Mouse (Mus musculus): ENCODE results near the gene Isca2. TPM values are rescaled to one million over a fixed set of nuclear protein-coding genes. Genes with fewer than 3 reads are reported as not detected.
A peak's percentile ranks its signal among the peaks of the same experiment; 100 is the strongest.

Gene Isca2
- polyA plus RNA-seq (2014; fragmentation: Nextera tagmentation; extraction: Ambion mirVana) = 156 and 162 TPM in 2 replicates

- peak within 1 kb of the TSS; percentile 64 for H3K4me3 ChIP-seq (ENCODE audit: low read depth, low read length)
- H3K4me2 ChIP-seq (ENCODE audit: low read depth, low read length, severe bottlenecking) = peak within 1 kb of the TSS; percentile 78
- H3K9ac ChIP-seq (ENCODE audit: low read length) = peak within 1 kb of the TSS; percentile 75
- peak within 1 kb of the TSS; percentile 85 for H3K27ac ChIP-seq (ENCODE audit: low read depth, low read length)
- H3K4me1 ChIP-seq (replicated peaks; ENCODE audit: control insufficient read depth, insufficient read depth, low read length) = peaks cover 2% of the 10 kb centered on the region; the same call in 1 of the 2 replicates
- WGBS = under 1% methylated on average over 50 of the region's 50 CpGs
- DNase-seq (ENCODE audit: low spot score) = peak; percentile 98
- no peaks in the 10 kb centered on the region for H3K27me3 ChIP-seq (ENCODE audit: control insufficient read depth, insufficient read depth, low read length)
- no peaks in the 10 kb centered on the region; the same call in 1 of the 2 replicates for H3K36me3 ChIP-seq (ENCODE audit: control insufficient read depth, insufficient read depth, low read length)
- H3K9me3 ChIP-seq (ENCODE audit: control insufficient read depth, low read length) = no peaks in the 10 kb centered on the region
- peak; percentile 99 for ATAC-seq (replicated peaks; ENCODE audit: low FRiP score)
Observed at GRCm38 (mm10) chr12:84772726-84773441, at the start of gene Isca2, which contains the start of gene Npc2. TSS of gene Isca2 (plus strand) at chr12:84773251. TSS of gene Npc2 (minus strand) at chr12:84773152.

GRCm38 (mm10) chr12:84726391-84726790, 46.7 kb upstream of the Isca2 start:
- no peak overlapping the region for H3K4me3 ChIP-seq (ENCODE audit: low read depth, low read length)
- no peaks in the 10 kb centered on the region for H3K9me3 ChIP-seq (ENCODE audit: control insufficient read depth, low read length)
- no peak overlapping the region for H3K4me2 ChIP-seq (ENCODE audit: low read depth, low read length, severe bottlenecking)
- H3K27me3 ChIP-seq (ENCODE audit: control insufficient read depth, insufficient read depth, low read length) = no peaks in the 10 kb centered on the region
- H3K9ac ChIP-seq (ENCODE audit: low read length) = no peak overlapping the region
- H3K36me3 ChIP-seq (ENCODE audit: control insufficient read depth, insufficient read depth, low read length) = no peaks in the 10 kb centered on the region
- DNase-seq (ENCODE audit: low spot score) = no peak
- ATAC-seq (replicated peaks; ENCODE audit: low FRiP score) = no peak
- H3K27ac ChIP-seq (ENCODE audit: low read depth, low read length) = no peak overlapping the region
- 91% methylated on average over 4 of the region's 4 CpGs for WGBS
- no peaks in the 10 kb centered on the region for H3K4me1 ChIP-seq (replicated peaks; ENCODE audit: control insufficient read depth, insufficient read depth, low read length)

DNA sequence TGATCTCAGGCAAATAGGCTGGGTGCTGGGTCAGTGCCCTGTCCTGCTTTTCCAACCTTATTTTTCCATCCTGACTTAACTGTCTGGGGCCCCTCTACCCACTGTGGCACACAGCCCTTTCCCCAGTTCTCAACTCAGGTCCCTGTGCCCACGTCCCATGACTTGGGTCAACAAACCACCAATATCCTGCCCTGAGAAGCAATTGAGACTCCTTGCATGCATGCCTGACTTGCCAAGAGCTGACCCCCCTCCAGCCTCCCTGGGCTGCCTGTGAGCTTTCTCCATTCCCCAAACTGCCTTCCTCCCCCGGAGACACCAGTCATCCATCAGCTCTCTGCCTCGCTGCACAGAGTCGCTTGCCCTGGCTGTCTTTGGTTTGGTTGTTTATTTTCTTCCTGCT, 46.1 kb upstream of the Isca2 start:
- Histone ChIP-seq H3K4me3 (ENCODE audit: low read depth, low read length) (no peak overlapping the region), H3K36me3 (ENCODE audit: control insufficient read depth, insufficient read depth, low read length) (no peaks in the 10 kb centered on the region), H3K27ac (ENCODE audit: low read depth, low read length) (no peak overlapping the region), H3K4me2 (ENCODE audit: low read depth, low read length, severe bottlenecking) (no peak overlapping the region), H3K27me3 (ENCODE audit: control insufficient read depth, insufficient read depth, low read length) (no peaks in the 10 kb centered on the region), H3K9me3 (ENCODE audit: control insufficient read depth, low read length) (no peaks in the 10 kb centered on the region), H3K9ac (ENCODE audit: low read length) (no peak overlapping the region), H3K4me1 (replicated peaks; ENCODE audit: control insufficient read depth, insufficient read depth, low read length) (no peaks in the 10 kb centered on the region)
- DNase-seq (ENCODE audit: low spot score) (no peak), ATAC-seq (replicated peaks; ENCODE audit: low FRiP score) (no peak)
- 79% methylated on average over 4 of the region's 4 CpGs for WGBS

DNA sequence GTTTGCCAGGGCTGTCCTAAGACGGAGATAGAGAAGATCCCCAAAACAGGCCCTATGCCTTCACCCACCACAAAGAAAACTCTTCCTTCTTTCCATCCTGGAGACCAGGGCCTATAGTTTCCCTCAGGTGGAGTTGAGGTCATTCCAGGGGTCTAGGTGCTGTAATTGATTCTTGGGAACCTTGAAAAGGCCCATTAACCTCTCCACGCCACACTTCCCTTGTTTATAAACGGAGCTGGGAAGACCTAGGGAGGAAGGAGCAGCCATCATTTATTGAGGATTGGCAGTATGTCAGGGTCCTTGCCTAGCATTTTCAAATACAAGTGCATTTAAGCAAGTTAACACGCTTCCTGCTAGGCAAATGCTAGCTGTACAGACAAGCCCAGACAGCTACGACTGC, 45.6 kb upstream of the Isca2 start:
- Histone ChIP-seq H3K9me3 (ENCODE audit: control insufficient read depth, low read length) (no peaks in the 10 kb centered on the region), H3K36me3 (ENCODE audit: control insufficient read depth, insufficient read depth, low read length) (no peaks in the 10 kb centered on the region), H3K27me3 (ENCODE audit: control insufficient read depth, insufficient read depth, low read length) (no peaks in the 10 kb centered on the region), H3K27ac (ENCODE audit: low read depth, low read length) (no peak overlapping the region), H3K9ac (ENCODE audit: low read length) (no peak overlapping the region), H3K4me1 (replicated peaks; ENCODE audit: control insufficient read depth, insufficient read depth, low read length) (no peaks in the 10 kb centered on the region), H3K4me2 (ENCODE audit: low read depth, low read length, severe bottlenecking) (no peak overlapping the region), H3K4me3 (ENCODE audit: low read depth, low read length) (no peak overlapping the region)
- DNase-seq (ENCODE audit: low spot score) = no peak
- no peak for ATAC-seq (replicated peaks; ENCODE audit: low FRiP score)
- WGBS = 83% methylated on average over 5 of the region's 5 CpGs

DNA sequence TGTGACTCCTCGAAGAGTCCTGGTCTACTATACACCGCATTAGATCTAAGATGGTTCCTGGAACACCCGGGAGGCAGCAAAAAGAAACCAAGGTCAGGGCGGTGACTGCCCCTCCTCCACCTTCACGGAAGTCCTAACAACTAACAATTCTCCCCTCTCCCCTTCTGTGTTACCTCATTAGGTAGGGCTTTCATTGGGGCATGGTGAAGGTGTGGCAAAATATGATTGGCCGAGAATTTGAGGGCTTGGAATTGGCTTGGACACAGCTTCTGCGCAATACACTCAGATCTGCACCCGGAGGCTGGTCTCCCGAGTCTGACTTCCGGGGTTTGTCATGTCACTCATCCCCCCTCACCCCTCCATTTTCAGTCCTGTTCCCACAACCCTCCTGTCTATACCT, 44.6 kb upstream of the Isca2 start:
- Histone ChIP-seq H3K27me3 (ENCODE audit: control insufficient read depth, insufficient read depth, low read length) (no peaks in the 10 kb centered on the region), H3K4me2 (ENCODE audit: low read depth, low read length, severe bottlenecking) (no peak overlapping the region), H3K27ac (ENCODE audit: low read depth, low read length) (no peak overlapping the region), H3K36me3 (ENCODE audit: control insufficient read depth, insufficient read depth, low read length) (no peaks in the 10 kb centered on the region), H3K4me1 (replicated peaks; ENCODE audit: control insufficient read depth, insufficient read depth, low read length) (no peaks in the 10 kb centered on the region), H3K9me3 (ENCODE audit: control insufficient read depth, low read length) (no peaks in the 10 kb centered on the region), H3K9ac (ENCODE audit: low read length) (no peak overlapping the region), H3K4me3 (ENCODE audit: low read depth, low read length) (no peak overlapping the region)
- no peak for ATAC-seq (replicated peaks; ENCODE audit: low FRiP score)
- WGBS = 90% methylated on average over 10 of the region's 10 CpGs
- no peak for DNase-seq (ENCODE audit: low spot score)

DNA sequence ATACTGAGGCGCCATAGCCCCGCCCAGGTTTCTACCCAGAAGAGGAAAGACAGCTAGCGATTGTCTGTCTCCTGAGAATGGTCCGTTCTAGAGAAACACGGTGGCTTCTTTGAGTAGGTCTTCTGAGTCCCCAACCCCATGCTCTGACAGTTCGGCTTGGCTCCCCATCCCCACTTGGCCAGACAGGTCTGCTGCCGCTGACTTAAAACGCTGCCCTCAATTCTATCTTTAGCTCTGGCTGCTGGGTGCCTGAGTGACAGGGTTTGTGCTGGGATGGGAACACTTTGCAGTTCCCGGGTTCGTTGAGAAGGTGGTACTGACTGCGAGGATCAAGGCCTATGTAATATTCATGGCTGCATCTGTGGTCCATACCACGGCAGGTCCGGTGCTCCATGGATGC, 39.7 kb upstream of the Isca2 start:
- Histone ChIP-seq H3K4me2 (ENCODE audit: low read depth, low read length, severe bottlenecking) (no peak overlapping the region), H3K27ac (ENCODE audit: low read depth, low read length) (no peak overlapping the region), H3K9ac (ENCODE audit: low read length) (no peak overlapping the region), H3K4me1 (replicated peaks; ENCODE audit: control insufficient read depth, insufficient read depth, low read length) (no peaks in the 10 kb centered on the region), H3K27me3 (ENCODE audit: control insufficient read depth, insufficient read depth, low read length) (no peaks in the 10 kb centered on the region), H3K36me3 (ENCODE audit: control insufficient read depth, insufficient read depth, low read length) (no peaks in the 10 kb centered on the region), H3K9me3 (ENCODE audit: control insufficient read depth, low read length) (no peaks in the 10 kb centered on the region), H3K4me3 (ENCODE audit: low read depth, low read length) (no peak overlapping the region)
- ATAC-seq (replicated peaks; ENCODE audit: low FRiP score) = no peak
- WGBS = 81% methylated on average over 13 of the region's 13 CpGs
- DNase-seq (ENCODE audit: low spot score) = no peak

GRCm38 (mm10) chr12:84743496-84743895, 29.6 kb upstream of the Isca2 start:
- ATAC-seq (replicated peaks; ENCODE audit: low FRiP score) = no peak
- no peak for DNase-seq (ENCODE audit: low spot score)
- Histone ChIP-seq H3K27me3 (ENCODE audit: control insufficient read depth, insufficient read depth, low read length) (no peaks in the 10 kb centered on the region), H3K4me3 (ENCODE audit: low read depth, low read length) (no peak overlapping the region), H3K27ac (ENCODE audit: low read depth, low read length) (no peak overlapping the region), H3K9ac (ENCODE audit: low read length) (no peak overlapping the region), H3K4me1 (replicated peaks; ENCODE audit: control insufficient read depth, insufficient read depth, low read length) (no peaks in the 10 kb centered on the region), H3K36me3 (ENCODE audit: control insufficient read depth, insufficient read depth, low read length) (no peaks in the 10 kb centered on the region), H3K4me2 (ENCODE audit: low read depth, low read length, severe bottlenecking) (no peak overlapping the region), H3K9me3 (ENCODE audit: control insufficient read depth, low read length) (no peaks in the 10 kb centered on the region)
- WGBS = 88% methylated on average over 10 of the region's 10 CpGs

DNA sequence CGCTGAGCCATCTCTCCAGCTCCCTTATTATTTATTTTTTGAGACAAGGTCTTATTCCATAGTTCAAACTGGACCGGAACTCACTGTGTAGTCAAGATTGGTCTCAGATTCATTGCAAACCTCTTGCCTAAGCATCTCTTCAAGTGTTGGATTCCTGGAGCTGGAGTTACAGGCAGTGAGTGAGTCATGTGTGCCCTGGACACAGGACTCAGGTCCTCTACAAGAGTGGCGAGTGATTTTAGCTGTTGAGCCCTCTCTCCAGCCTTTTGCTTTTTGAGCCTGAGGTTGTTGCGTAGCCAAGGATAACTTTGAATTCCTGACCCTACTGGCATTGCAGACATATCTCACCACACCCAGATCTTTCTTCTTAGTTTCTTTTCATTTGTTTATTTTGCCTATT, 27.4 kb upstream of the Isca2 start:
- 59% methylated on average over 4 of the region's 4 CpGs for WGBS
- no peak overlapping the region for H3K9ac ChIP-seq (ENCODE audit: low read length)
- no peaks in the 10 kb centered on the region for H3K4me1 ChIP-seq (replicated peaks; ENCODE audit: control insufficient read depth, insufficient read depth, low read length)
- no peak overlapping the region for H3K4me2 ChIP-seq (ENCODE audit: low read depth, low read length, severe bottlenecking)
- ATAC-seq (replicated peaks; ENCODE audit: low FRiP score) = no peak
- no peak for DNase-seq (ENCODE audit: low spot score)
- H3K36me3 ChIP-seq (ENCODE audit: control insufficient read depth, insufficient read depth, low read length) = no peaks in the 10 kb centered on the region
- H3K27ac ChIP-seq (ENCODE audit: low read depth, low read length) = no peak overlapping the region
- H3K4me3 ChIP-seq (ENCODE audit: low read depth, low read length) = no peak overlapping the region
- no peaks in the 10 kb centered on the region for H3K27me3 ChIP-seq (ENCODE audit: control insufficient read depth, insufficient read depth, low read length)
- H3K9me3 ChIP-seq (ENCODE audit: control insufficient read depth, low read length) = no peaks in the 10 kb centered on the region

DNA sequence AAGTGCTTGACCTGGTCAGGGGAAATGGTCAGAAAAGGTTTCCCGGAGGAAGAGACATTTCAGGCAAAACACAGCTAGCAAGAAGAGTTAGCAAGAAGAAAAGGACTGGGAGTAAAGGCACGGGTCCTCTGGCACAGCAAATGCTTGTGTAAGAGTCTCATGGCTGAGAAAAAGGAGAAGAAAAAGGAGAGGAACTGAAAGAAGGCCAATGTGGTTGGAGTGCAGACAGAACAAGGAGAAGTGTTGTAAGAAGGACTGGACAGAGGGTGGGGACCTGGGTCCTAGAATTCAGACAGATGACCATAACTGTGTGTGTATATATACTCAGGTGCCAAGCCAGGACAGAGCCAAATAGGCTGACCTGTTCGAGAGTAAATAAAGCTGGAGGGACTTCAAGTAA, 24.9 kb upstream of the Isca2 start:
- Histone ChIP-seq H3K4me2 (ENCODE audit: low read depth, low read length, severe bottlenecking) (no peak overlapping the region), H3K4me3 (ENCODE audit: low read depth, low read length) (no peak overlapping the region), H3K4me1 (replicated peaks; ENCODE audit: control insufficient read depth, insufficient read depth, low read length) (peaks cover 11% of the 10 kb centered on the region), H3K27ac (ENCODE audit: low read depth, low read length) (no peak overlapping the region), H3K27me3 (ENCODE audit: control insufficient read depth, insufficient read depth, low read length) (no peaks in the 10 kb centered on the region), H3K9ac (ENCODE audit: low read length) (no peak overlapping the region), H3K36me3 (ENCODE audit: control insufficient read depth, insufficient read depth, low read length) (no peaks in the 10 kb centered on the region), H3K9me3 (ENCODE audit: control insufficient read depth, low read length) (no peaks in the 10 kb centered on the region)
- ATAC-seq (replicated peaks; ENCODE audit: low FRiP score) = no peak
- no peak for DNase-seq (ENCODE audit: low spot score)
- 80% methylated on average over 3 of the region's 3 CpGs for WGBS
